Comparison of ENCODE assay signal across 11 mouse cellular contexts in genomic region chr12:87000151-87000839, GRCm38 (mm10). TPM values are rescaled to one million over a fixed set of nuclear protein-coding genes. Genes with fewer than 3 reads are reported as not detected.
DNase-seq lines count a peak whose midpoint lies in the region; ATAC-seq and TF ChIP-seq lines count a peak whose summit lies in the region.
"Had no signal": no experiment of that assay in that cellular context is flagged by ENCODE, and none has a peak within 500 bp of the region (broad histone marks: within the 10 kb centered on the region; RNA-seq: fewer than 3 reads in every experiment).

No protein-coding gene starts in this region.

- H3K9me3 ChIP-seq in lung, postnatal 0 days (ENCODE audit: low read length), result no peaks in the 10 kb centered on the region
- H3K9me3 ChIP-seq: embryonic facial prominence, embryonic 15.5 days; G1E had no signal

- no peak overlapping the region for H3K27ac ChIP-seq in lung, postnatal 0 days (ENCODE audit: low read length)
- H3K27ac ChIP-seq: embryonic facial prominence, embryonic 15.5 days had no signal

- WGBS in lung, postnatal 0 days, result 41% methylated on average over 5 of the region's 5 CpGs

- no peak overlapping the region for H3K4me3 ChIP-seq in lung, postnatal 0 days (ENCODE audit: low read depth, low read length)
- H3K4me3 ChIP-seq: embryonic facial prominence, embryonic 15.5 days had no signal

- DNase-seq in embryo, embryonic 10 days (ENCODE audit: low spot score), result peak; percentile 63
- DNase-seq in embryo, embryonic 9.5 days (ENCODE audit: extremely low spot score), result no peak
- DNase-seq in lung, postnatal 0 days (ENCODE audit: low spot score), result peak; percentile 61
- DNase-seq in lung, postnatal 14 days, result no peak
- DNase-seq in retina, postnatal 7 days (ENCODE audit: low read depth, low spot score), result peak; percentile 65
- no peak for DNase-seq in layer of hippocampus, adult 9-10 months (ENCODE audit: low spot score)
- no peak for DNase-seq in urinary bladder, postnatal 10 days (ENCODE audit: low spot score)

- no peak overlapping the region for H3K4me2 ChIP-seq in lung, postnatal 0 days (replicated peaks; ENCODE audit: low read depth, low read length)
- H3K4me2 ChIP-seq: embryonic facial prominence, embryonic 15.5 days had no signal

- no peaks in the 10 kb centered on the region for H3K36me3 ChIP-seq in lung, postnatal 0 days (ENCODE audit: insufficient read depth, low read length)
- H3K36me3 ChIP-seq: embryonic facial prominence, embryonic 15.5 days; G1E had no signal

- peak; percentile 55 for TF ChIP-seq CTCF in lung, postnatal 0 days (IDR thresholded peaks at IDR 0.05)

- no peak for TF ChIP-seq EP300 in lung, postnatal 0 days (IDR thresholded peaks at IDR 0.05)

- no peak; the same call in 1 of the 2 replicates for ATAC-seq in lung, postnatal 0 days
- 0 out of 2 replicates have a peak, but pooled peaks have one; percentile 42 for ATAC-seq in granulocyte monocyte progenitor cell, adult 5-6 weeks (replicated peaks; ENCODE audit: poor library complexity, severe bottlenecking)

- no peaks in the 10 kb centered on the region for H3K4me1 ChIP-seq in lung, postnatal 0 days (ENCODE audit: insufficient read depth, low read depth, low read length)
- H3K4me1 ChIP-seq: embryonic facial prominence, embryonic 15.5 days had no signal

- H3K27me3 ChIP-seq in lung, postnatal 0 days (replicated peaks; ENCODE audit: insufficient read depth, low read length), result no peaks in the 10 kb centered on the region
- H3K27me3 ChIP-seq: embryonic facial prominence, embryonic 15.5 days had no signal

- no peak overlapping the region for H3K9ac ChIP-seq in lung, postnatal 0 days (replicated peaks; ENCODE audit: low read depth)
- H3K9ac ChIP-seq: embryonic facial prominence, embryonic 15.5 days had no signal

RNA-seq across cellular contexts. Expression of gene Zdhhc22, which starts 10.1 kb away (rescaled TPM):
- 0.04 TPM in 1 of 2 replicates, not detected in the other for polyA plus RNA-seq in lung, postnatal 0 days (2015; fragmentation: Nextera tagmentation; extraction: Ambion mirVana)
- not detected in 2 replicates for total RNA-seq in granulocyte monocyte progenitor cell, adult 5-6 weeks (2014; fragmentation: Nextera tagmentation)
- total RNA-seq in granulocyte monocyte progenitor cell, adult 5-6 weeks (2017), result not detected in 2 replicates
- total RNA-seq: megakaryocyte, adult 5-6 weeks had no signal
- polyA plus RNA-seq: G1E had no signal

RNA-seq across cellular contexts. Expression of gene Tmem63c, which starts 20.8 kb away (rescaled TPM):
- 0.11 and 0.12 TPM in 2 replicates for polyA plus RNA-seq in lung, postnatal 0 days (2015; fragmentation: Nextera tagmentation; extraction: Ambion mirVana)
- total RNA-seq in granulocyte monocyte progenitor cell, adult 5-6 weeks (2014; fragmentation: Nextera tagmentation), result not detected in 2 replicates
- total RNA-seq in granulocyte monocyte progenitor cell, adult 5-6 weeks (2017), result not detected in 2 replicates
- total RNA-seq: G1E; megakaryocyte, adult 5-6 weeks had no signal
- polyA plus RNA-seq: G1E had no signal

RNA-seq across cellular contexts. Expression of gene Cipc, which starts 53.5 kb away (rescaled TPM):
- 12.5 and 14.8 TPM in 2 replicates for polyA plus RNA-seq in lung, postnatal 0 days (2015; fragmentation: Nextera tagmentation; extraction: Ambion mirVana)
- 23.5 and 32.3 TPM in 2 replicates for total RNA-seq in granulocyte monocyte progenitor cell, adult 5-6 weeks (2014; fragmentation: Nextera tagmentation)
- 18.5 and 19.9 TPM in 2 replicates for total RNA-seq in granulocyte monocyte progenitor cell, adult 5-6 weeks (2017)

Comparison
In these comparisons a context has a peak if more than half of its experiments do, and no peak if none do; other contexts are left out.
1. DNase-seq: peak in embryo, embryonic 10 days (single experiment), lung, postnatal 0 days (single experiment) and retina, postnatal 7 days (single experiment); none in embryo, embryonic 9.5 days (single experiment), lung, postnatal 14 days (single experiment), layer of hippocampus, adult 9-10 months (single experiment) and urinary bladder, postnatal 10 days (single experiment).